Mouse (Mus musculus): ENCODE measurements around the gene Lhcgr. TPM values are rescaled to one million over a fixed set of nuclear protein-coding genes. Genes with fewer than 3 reads are reported as not detected.
"Not testable (repeated sequence)": the region's sequence is repeated elsewhere in the genome, so short reads cannot be mapped to it uniquely, and the experiment has no call there.

The Lhcgr gene
- 0.13 and 0.19 TPM in 2 replicates for polyA plus RNA-seq (2015; fragmentation: Nextera tagmentation; extraction: Ambion mirVana)

DNA sequence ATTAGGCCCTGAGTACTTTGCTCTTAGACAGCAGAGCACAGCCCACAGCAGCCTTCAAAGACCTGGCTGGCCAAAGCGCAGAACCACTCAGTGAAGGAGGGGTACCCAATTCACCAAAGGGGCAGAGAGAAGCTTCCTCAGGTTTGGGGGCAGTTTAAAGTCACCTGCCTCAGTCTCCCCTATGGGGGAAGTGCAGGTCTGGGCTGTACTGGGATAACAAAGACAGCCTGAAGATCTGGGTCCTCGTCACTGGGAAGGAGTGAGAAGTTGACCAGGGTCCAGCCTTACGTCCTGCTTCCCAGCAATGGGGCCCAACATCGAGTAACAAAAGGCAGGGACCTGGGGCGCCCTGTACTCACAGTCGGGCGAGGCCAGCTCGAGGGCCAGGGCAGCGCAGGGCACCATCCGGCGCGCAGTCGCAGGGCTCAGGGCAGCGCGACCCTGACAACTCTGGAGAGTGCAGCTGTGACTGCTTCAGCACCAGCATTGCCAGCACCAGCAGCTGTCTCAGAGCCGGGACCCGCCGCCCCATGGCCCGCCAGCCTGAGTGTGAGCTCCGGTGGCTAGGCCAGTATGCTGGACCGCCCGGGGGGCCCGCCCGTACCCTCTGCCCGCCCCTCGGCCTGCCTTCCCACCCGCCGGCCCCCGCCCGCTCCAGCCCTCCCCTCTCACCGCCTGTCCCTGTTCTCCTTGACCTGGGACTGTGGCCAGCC is at the start of gene Lhcgr:
Lhcgr (minus strand) TSS at position 551 of the 713 bp plus-strand sequence.
- no peak within 1 kb of the TSS for H3K27ac ChIP-seq (ENCODE audit: low read length)
- WGBS, result 25% methylated on average over 25 of the region's 31 CpGs
- H3K4me2 ChIP-seq (replicated peaks; ENCODE audit: low read depth, low read length), result peak within 1 kb of the TSS; percentile 39
- H3K9ac ChIP-seq (replicated peaks; ENCODE audit: low read depth), result no peak within 1 kb of the TSS
- DNase-seq (ENCODE audit: low spot score) (no peak), ATAC-seq (peak; percentile 67)
- H3K4me1 ChIP-seq (ENCODE audit: insufficient read depth, low read depth, low read length), result no peaks in the 10 kb centered on the region
- no peaks in the 10 kb centered on the region for H3K36me3 ChIP-seq (ENCODE audit: insufficient read depth, low read length)
- no peak for TF ChIP-seq CTCF (IDR thresholded peaks at IDR 0.05)
- TF ChIP-seq EP300 (IDR thresholded peaks at IDR 0.05), result no peak
- H3K4me3 ChIP-seq (ENCODE audit: low read depth, low read length), result no peak within 1 kb of the TSS
- no peaks in the 10 kb centered on the region for H3K9me3 ChIP-seq (ENCODE audit: low read length)
- no peaks in the 10 kb centered on the region for H3K27me3 ChIP-seq (replicated peaks; ENCODE audit: insufficient read depth, low read length)

DNA sequence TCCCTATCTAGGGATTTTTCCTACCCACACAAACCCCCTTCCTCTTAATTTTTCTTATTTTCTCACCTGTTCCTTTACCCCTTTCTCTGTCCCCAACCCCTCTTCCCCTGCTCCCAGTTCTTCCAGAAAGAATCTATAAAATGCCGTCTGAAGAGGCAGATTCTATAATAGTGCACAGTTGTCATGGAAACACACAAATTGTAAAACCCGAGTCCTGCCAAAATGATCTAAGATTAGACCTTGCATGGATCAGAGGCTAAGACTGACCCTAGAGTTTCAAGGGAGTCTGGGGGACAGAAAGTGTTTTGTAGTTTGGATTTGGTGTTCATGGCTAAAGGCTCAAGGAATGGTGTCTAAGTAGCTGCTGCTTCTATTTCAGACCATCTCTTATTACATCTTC is 25.8 kb upstream of the Lhcgr start:
- TF ChIP-seq CTCF (IDR thresholded peaks at IDR 0.05), result no peak
- no peak for TF ChIP-seq EP300 (IDR thresholded peaks at IDR 0.05)
- Histone ChIP-seq H3K9me3 (ENCODE audit: low read length) (no peaks in the 10 kb centered on the region), H3K4me1 (ENCODE audit: insufficient read depth, low read depth, low read length) (no peaks in the 10 kb centered on the region), H3K4me3 (ENCODE audit: low read depth, low read length) (no peak overlapping the region), H3K9ac (replicated peaks; ENCODE audit: low read depth) (no peak overlapping the region), H3K36me3 (ENCODE audit: insufficient read depth, low read length) (no peaks in the 10 kb centered on the region), H3K4me2 (replicated peaks; ENCODE audit: low read depth, low read length) (no peak overlapping the region), H3K27me3 (replicated peaks; ENCODE audit: insufficient read depth, low read length) (no peaks in the 10 kb centered on the region), H3K27ac (ENCODE audit: low read length) (no peak overlapping the region)
- ATAC-seq (no peak), DNase-seq (ENCODE audit: low spot score) (no peak)
- WGBS, result 27% methylated on average over 2 of the region's 2 CpGs

DNA sequence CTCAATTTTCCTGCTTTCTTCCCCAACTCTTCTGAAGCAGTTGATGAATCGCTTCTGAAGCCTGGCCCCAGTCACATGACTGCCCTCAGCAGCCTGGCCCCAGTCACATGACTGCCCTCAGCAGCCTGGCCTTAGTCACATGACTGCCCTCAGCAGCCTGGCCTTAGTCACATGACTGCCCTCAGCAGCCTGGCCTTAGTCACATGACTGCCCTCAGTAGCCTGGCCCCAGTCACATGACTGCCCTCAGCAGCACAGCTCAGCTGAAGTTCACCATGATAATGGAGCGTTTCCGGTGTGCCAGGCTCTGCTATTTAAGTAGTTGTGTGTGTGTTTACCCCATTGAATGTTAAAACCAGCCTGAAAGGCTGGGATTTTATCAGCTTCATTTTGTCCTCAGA is 21.2 kb upstream of the Lhcgr start:
- not testable (repeated sequence) for H3K27ac ChIP-seq (ENCODE audit: low read length); H3K4me2 ChIP-seq (replicated peaks; ENCODE audit: low read depth, low read length); H3K27me3 ChIP-seq (replicated peaks; ENCODE audit: insufficient read depth, low read length); H3K9me3 ChIP-seq (ENCODE audit: low read length); DNase-seq (ENCODE audit: low spot score); H3K36me3 ChIP-seq (ENCODE audit: insufficient read depth, low read length); H3K9ac ChIP-seq (replicated peaks; ENCODE audit: low read depth); ATAC-seq; H3K4me3 ChIP-seq (ENCODE audit: low read depth, low read length); H3K4me1 ChIP-seq (ENCODE audit: insufficient read depth, low read depth, low read length)
- WGBS, result 87% methylated on average over 3 of the region's 3 CpGs

DNA sequence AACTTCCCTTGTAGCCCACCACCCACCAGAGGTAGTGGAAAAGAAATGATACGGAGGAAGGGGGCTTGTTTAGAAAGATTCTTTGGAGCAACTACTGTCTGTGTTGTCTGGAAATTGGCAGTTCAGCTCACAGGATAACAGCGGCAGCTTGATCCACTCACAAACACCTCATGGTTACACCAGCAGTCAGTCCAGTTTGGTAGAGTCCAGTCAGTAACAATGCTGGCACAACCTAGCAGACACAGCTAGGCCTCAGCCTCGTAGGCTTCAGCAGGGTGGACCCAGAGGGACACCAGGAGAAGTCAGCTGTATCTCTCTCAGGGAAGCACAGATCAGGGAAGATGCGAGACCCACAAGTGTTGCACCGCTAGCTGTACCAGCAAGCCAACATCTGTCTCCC is 19.0 kb upstream of the Lhcgr start:
- WGBS, result 67% methylated on average over 5 of the region's 5 CpGs
- no peaks in the 10 kb centered on the region for H3K4me1 ChIP-seq (ENCODE audit: insufficient read depth, low read depth, low read length)

DNA sequence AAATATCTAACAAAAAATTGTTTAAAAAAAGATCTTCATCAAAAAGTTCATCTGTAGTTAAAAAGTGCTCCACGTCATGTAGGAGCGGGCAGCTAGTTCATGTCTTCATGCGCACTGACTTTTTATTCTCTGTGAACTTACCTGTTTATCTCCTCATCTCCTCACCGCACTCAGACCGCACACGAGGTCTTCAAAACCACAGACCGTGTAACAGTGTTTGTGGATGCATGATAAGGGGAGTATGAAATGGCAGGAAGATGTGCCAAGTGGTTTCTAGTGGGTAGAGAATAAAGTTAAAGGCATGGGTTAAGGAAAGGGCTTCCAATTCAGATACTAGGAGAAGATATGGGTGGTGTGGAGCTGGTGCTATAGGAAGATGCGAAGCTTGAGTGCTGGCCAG is 14.6 kb upstream of the Lhcgr start:
- H3K27ac ChIP-seq (ENCODE audit: low read length), result no peak overlapping the region
- no peaks in the 10 kb centered on the region for H3K9me3 ChIP-seq (ENCODE audit: low read length)
- no peaks in the 10 kb centered on the region for H3K36me3 ChIP-seq (ENCODE audit: insufficient read depth, low read length)
- no peak for DNase-seq (ENCODE audit: low spot score)
- WGBS, result 82% methylated on average over 8 of the region's 8 CpGs
- no peak overlapping the region for H3K4me2 ChIP-seq (replicated peaks; ENCODE audit: low read depth, low read length)
- TF ChIP-seq CTCF (IDR thresholded peaks at IDR 0.05), result no peak
- no peak for TF ChIP-seq EP300 (IDR thresholded peaks at IDR 0.05)
- H3K9ac ChIP-seq (replicated peaks; ENCODE audit: low read depth), result no peak overlapping the region
- no peak overlapping the region for H3K4me3 ChIP-seq (ENCODE audit: low read depth, low read length)
- no peak for ATAC-seq
- no peaks in the 10 kb centered on the region for H3K4me1 ChIP-seq (ENCODE audit: insufficient read depth, low read depth, low read length)
- H3K27me3 ChIP-seq (replicated peaks; ENCODE audit: insufficient read depth, low read length), result no peaks in the 10 kb centered on the region

More for the DNA sequence above, 19.0 kb upstream of the Lhcgr start:
- Histone ChIP-seq H3K9me3 (ENCODE audit: low read length) (no peaks in the 10 kb centered on the region), H3K4me3 (ENCODE audit: low read depth, low read length) (no peak overlapping the region), H3K27ac (ENCODE audit: low read length) (no peak overlapping the region), H3K27me3 (replicated peaks; ENCODE audit: insufficient read depth, low read length) (no peaks in the 10 kb centered on the region), H3K9ac (replicated peaks; ENCODE audit: low read depth) (no peak overlapping the region), H3K36me3 (ENCODE audit: insufficient read depth, low read length) (no peaks in the 10 kb centered on the region), H3K4me2 (replicated peaks; ENCODE audit: low read depth, low read length) (no peak overlapping the region)
- DNase-seq (ENCODE audit: low spot score) (peak; percentile 19), ATAC-seq (peak; percentile 52; the same call in 1 of the 2 replicates)
- TF ChIP-seq CTCF (IDR thresholded peaks at IDR 0.05) (no peak), EP300 (IDR thresholded peaks at IDR 0.05) (no peak)

DNA sequence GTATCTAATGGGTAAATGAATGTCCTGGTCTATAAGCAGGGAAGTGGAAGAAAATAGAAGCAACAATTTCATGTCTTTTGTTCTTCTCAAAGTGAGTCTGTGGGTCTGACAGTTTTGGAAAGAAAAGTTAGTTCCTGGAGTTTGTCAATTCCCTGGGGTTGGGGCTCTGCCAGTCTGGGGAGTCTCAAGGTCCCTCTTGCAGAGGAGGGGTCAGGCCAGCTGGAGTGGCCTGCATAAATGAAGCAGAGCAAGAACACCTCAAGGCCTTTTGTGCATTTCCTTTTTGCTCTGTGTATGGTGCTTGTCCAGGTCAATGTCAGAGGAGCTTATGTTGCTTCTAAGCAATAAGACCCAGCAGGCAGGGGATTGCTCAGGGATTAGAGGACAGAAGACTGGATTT is 11.7 kb upstream of the Lhcgr start:
- DNase-seq (ENCODE audit: low spot score) (no peak), ATAC-seq (no peak)
- no peak for TF ChIP-seq EP300 (IDR thresholded peaks at IDR 0.05)
- no peak for TF ChIP-seq CTCF (IDR thresholded peaks at IDR 0.05)
- Histone ChIP-seq H3K9me3 (ENCODE audit: low read length) (no peaks in the 10 kb centered on the region), H3K27me3 (replicated peaks; ENCODE audit: insufficient read depth, low read length) (no peaks in the 10 kb centered on the region), H3K9ac (replicated peaks; ENCODE audit: low read depth) (no peak overlapping the region), H3K27ac (ENCODE audit: low read length) (no peak overlapping the region), H3K36me3 (ENCODE audit: insufficient read depth, low read length) (no peaks in the 10 kb centered on the region), H3K4me3 (ENCODE audit: low read depth, low read length) (no peak overlapping the region), H3K4me1 (ENCODE audit: insufficient read depth, low read depth, low read length) (no peaks in the 10 kb centered on the region), H3K4me2 (replicated peaks; ENCODE audit: low read depth, low read length) (no peak overlapping the region)

DNA sequence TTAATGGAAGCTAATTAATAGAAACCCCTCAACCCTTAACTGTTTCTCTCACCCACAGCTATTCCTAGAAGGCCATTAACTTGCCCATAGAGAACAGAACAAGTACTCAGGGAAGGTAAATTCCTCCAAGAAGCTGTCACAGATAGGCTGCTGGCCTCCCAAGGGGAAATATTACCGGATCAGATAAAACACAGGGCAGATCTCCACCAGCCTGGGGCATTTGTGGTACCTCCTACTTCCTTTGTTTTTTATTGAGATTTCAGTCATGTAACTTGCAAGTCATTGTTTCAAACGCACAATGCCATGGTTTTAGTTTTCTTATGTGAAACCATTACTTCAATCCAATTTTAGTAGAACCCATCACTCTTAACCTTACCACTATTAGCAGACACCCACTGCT is 1.1 kb downstream of the Lhcgr start:
- H3K9me3 ChIP-seq (ENCODE audit: low read length), result no peaks in the 10 kb centered on the region
- H3K9ac ChIP-seq (replicated peaks; ENCODE audit: low read depth), result no peak overlapping the region
- no peaks in the 10 kb centered on the region for H3K4me1 ChIP-seq (ENCODE audit: insufficient read depth, low read depth, low read length)
- TF ChIP-seq EP300 (IDR thresholded peaks at IDR 0.05) (no peak), CTCF (IDR thresholded peaks at IDR 0.05) (no peak)
- H3K36me3 ChIP-seq (ENCODE audit: insufficient read depth, low read length), result no peaks in the 10 kb centered on the region
- DNase-seq (ENCODE audit: low spot score), result no peak
- no peak overlapping the region for H3K4me3 ChIP-seq (ENCODE audit: low read depth, low read length)
- ATAC-seq, result no peak
- no peak overlapping the region for H3K4me2 ChIP-seq (replicated peaks; ENCODE audit: low read depth, low read length)
- no peaks in the 10 kb centered on the region for H3K27me3 ChIP-seq (replicated peaks; ENCODE audit: insufficient read depth, low read length)
- no peak overlapping the region for H3K27ac ChIP-seq (ENCODE audit: low read length)
- WGBS, result 72% methylated on average over 2 of the region's 2 CpGs

All from lung, postnatal 0 days (tissue).